Mouse (Mus musculus): ENCODE data around the gene Plcxd1.

DNA sequence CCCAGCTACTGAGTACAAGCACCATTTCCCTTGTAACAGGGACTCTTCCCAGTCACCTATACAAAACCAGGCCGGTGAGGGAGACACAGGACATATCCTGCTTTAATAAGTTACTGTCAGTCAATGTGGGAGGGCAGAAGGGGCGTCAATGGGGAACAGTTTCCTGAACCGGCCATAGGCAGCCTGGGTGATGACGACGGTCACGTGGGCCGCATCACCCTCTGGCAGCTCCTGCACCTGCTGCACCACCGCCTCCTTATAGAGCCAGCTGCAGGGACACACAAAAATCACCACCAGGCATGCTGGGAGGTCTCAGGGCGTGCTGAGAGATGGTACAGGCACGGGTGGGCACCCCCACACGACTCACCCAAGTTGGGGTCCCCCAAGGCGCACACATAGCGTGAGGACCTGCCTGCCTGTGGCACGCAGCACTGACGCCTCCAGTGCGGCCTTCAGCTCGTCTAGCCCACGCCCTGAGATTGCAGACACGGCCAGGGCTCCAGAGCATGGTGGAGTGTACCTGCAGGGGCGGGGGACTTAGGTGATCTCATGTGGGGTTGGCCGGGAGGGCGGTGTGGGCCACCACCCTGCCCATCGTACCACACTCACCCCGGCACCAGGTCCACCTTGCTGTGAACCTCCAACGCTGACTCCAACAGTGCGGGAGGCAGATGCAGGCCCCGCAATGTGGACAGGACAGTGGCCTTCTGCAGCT lies 4.3 kb downstream of the Plcxd1 start:
- TF ChIP-seq CTCF (IDR thresholded peaks at IDR 0.05; ENCODE audit: extremely low read depth, insufficient read depth, insufficient read length, insufficient replicate concordance) (no peak), POLR2A (IDR thresholded peaks at IDR 0.05; ENCODE audit: low read depth, low read length) (no peak)

Data from spleen, adult 2 months (tissue).